Mouse (Mus musculus): Measurements from ENCODE around the gene Rxfp2. TPM values are rescaled to one million over a fixed set of nuclear protein-coding genes. Genes with fewer than 3 reads are reported as not detected.

Gene Rxfp2
- 0.72 and 1.1 TPM in 2 replicates for polyA plus RNA-seq (2015; fragmentation: Nextera tagmentation; extraction: Ambion mirVana)

DNA sequence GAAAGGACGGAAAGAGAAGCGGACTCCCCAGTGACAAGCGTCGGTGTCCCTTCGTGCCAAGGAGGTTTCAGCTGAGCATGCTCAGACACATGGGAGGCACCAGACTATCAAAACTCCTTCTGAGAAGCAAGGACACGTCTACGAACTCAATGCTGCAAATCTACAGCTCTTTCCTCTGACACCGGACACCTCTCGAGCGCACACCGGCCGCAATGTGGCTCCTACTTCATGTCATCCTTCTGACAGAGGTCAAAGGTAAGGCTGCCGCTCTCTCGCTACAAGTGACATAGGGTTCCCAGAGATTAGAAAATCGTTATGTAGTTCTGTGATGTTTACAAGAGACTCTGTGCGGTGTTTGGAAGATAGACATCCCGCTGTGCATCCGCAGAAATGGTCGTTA is at the start of gene Rxfp2:
TSS of gene Rxfp2 (plus strand) at position 20 of the 400 bp plus-strand sequence.

DNA sequence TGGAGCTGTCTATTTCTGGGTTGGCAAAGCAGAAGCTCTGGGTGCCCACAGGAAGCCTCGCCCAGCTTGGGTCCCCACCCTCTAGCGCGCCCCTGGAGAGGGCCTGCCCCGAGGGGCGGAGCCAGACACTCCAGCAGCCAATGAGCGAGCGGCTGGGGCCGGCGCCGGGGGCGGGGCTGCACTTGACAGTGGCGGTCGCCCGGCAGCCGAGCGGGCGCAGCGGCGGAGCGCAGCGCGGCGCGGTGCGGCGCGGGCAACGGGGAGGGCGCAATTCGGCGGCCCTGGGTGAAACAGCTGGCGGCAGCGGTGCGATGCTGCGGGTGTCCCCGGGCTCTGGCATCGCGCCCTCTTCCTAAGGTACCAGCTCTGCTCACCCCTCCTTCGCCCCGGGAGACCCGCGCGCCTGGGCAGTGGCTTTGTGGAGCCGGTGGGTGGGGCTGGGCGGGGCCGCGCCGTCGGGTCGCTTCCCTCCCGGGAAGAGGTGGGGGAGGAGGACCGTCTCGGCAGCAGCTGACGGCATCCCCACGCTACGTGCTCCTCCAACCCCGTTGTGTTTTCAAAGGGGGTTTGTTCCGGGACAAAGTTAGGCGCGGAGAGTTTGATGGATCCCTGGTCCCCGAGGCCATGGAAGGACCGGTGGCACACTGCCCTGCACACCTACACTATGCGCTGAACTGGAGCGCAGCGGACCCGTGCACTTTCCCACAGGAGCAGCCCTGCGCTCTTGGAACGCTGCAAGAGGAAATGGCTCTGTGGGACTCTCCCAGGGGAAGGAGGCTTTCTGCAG is 100.2 kb downstream of the Rxfp2 start, which contains the start of gene Fry:
TSS of gene Fry (plus strand) at position 191 of the 787 bp plus-strand sequence.

Other genes with a start within 250 kb of the Rxfp2 start
- 42.4 and 51.2 TPM in 2 replicates for gene Fry, start 100.0 kb downstream of the Rxfp2 start, polyA plus RNA-seq (2015; fragmentation: Nextera tagmentation; extraction: Ambion mirVana)

Measured in neural tube, postnatal 0 days (tissue).